Mouse (Mus musculus): Measurements from ENCODE around the gene Rap1b. TPM values are rescaled to one million over a fixed set of nuclear protein-coding genes. Genes with fewer than 3 reads are reported as not detected.

Rap1b gene
- polyA plus RNA-seq, 1 experiment from 2014 or later, result 169 TPM

GRCm38 (mm10) chr10:117766111-117766895 is 79.5 kb downstream of the Rap1b start:
- no peak overlapping the region for H3K4me2 ChIP-seq (ENCODE audit: low read length)
- H3K4me1 ChIP-seq (ENCODE audit: control insufficient read depth, insufficient read depth, low read depth, low read length), result no peaks in the 10 kb centered on the region
- no peak overlapping the region for H3K27ac ChIP-seq (ENCODE audit: low read depth, low read length)
- no peaks in the 10 kb centered on the region for H3K9me3 ChIP-seq (ENCODE audit: control insufficient read depth, low read length)
- H3K9ac ChIP-seq (ENCODE audit: low read depth, low read length), result no peak overlapping the region
- H3K4me3 ChIP-seq (ENCODE audit: low read length), result no peak overlapping the region
- H3K36me3 ChIP-seq (ENCODE audit: control insufficient read depth, insufficient read depth, low read length), result peaks cover 21% of the 10 kb centered on the region
- WGBS, result 92% methylated on average over 16 of the region's 16 CpGs
- H3K27me3 ChIP-seq (replicated peaks; ENCODE audit: control insufficient read depth, insufficient read depth, low read length), result no peaks in the 10 kb centered on the region
- no peak for ATAC-seq

- ATAC-seq, result no peak
- no peak overlapping the region for H3K9ac ChIP-seq (ENCODE audit: low read depth, low read length)
- no peak overlapping the region for H3K4me2 ChIP-seq (ENCODE audit: low read length)
- H3K36me3 ChIP-seq (ENCODE audit: control insufficient read depth, insufficient read depth, low read length), result peaks cover 23% of the 10 kb centered on the region
- no peaks in the 10 kb centered on the region for H3K9me3 ChIP-seq (ENCODE audit: control insufficient read depth, low read length)
- H3K27ac ChIP-seq (ENCODE audit: low read depth, low read length), result no peak overlapping the region
- H3K27me3 ChIP-seq (replicated peaks; ENCODE audit: control insufficient read depth, insufficient read depth, low read length), result no peaks in the 10 kb centered on the region
- no peak overlapping the region for H3K4me3 ChIP-seq (ENCODE audit: low read length)
- WGBS, result 91% methylated on average over 11 of the region's 11 CpGs
- H3K4me1 ChIP-seq (ENCODE audit: control insufficient read depth, insufficient read depth, low read depth, low read length), result no peaks in the 10 kb centered on the region
These were observed 80.5 kb downstream of the Rap1b start for GRCm38 (mm10) chr10:117765116-117765894.

GRCm38 (mm10) chr10:117764598-117764997 is 81.2 kb downstream of the Rap1b start:
- no peaks in the 10 kb centered on the region for H3K27me3 ChIP-seq (replicated peaks; ENCODE audit: control insufficient read depth, insufficient read depth, low read length)
- WGBS, result 89% methylated on average over 6 of the region's 6 CpGs
- no peak for ATAC-seq

More at GRCm38 (mm10) chr10:117764598-117764997, 81.2 kb downstream of the Rap1b start:
- H3K27ac ChIP-seq (ENCODE audit: low read depth, low read length), result no peak overlapping the region
- no peak overlapping the region for H3K4me3 ChIP-seq (ENCODE audit: low read length)
- H3K4me1 ChIP-seq (ENCODE audit: control insufficient read depth, insufficient read depth, low read depth, low read length), result no peaks in the 10 kb centered on the region
- H3K4me2 ChIP-seq (ENCODE audit: low read length), result no peak overlapping the region
- no peaks in the 10 kb centered on the region for H3K9me3 ChIP-seq (ENCODE audit: control insufficient read depth, low read length)
- no peak overlapping the region for H3K9ac ChIP-seq (ENCODE audit: low read depth, low read length)
- peaks cover 28% of the 10 kb centered on the region for H3K36me3 ChIP-seq (ENCODE audit: control insufficient read depth, insufficient read depth, low read length)

Other genes starting within 250 kb of the Rap1b start
- gene Cpm, start 216.5 kb downstream of the Rap1b start, polyA plus RNA-seq (2015; fragmentation: Nextera tagmentation; extraction: Ambion mirVana), result 2.7 and 3.9 TPM in 2 replicates
- gene Mdm2, start 135.3 kb downstream of the Rap1b start, polyA plus RNA-seq (2015; fragmentation: Nextera tagmentation; extraction: Ambion mirVana), result 40.0 and 50.1 TPM in 2 replicates
- gene Slc35e3, start 99.7 kb downstream of the Rap1b start, polyA plus RNA-seq (2015; fragmentation: Nextera tagmentation; extraction: Ambion mirVana), result 27.7 and 31.5 TPM in 2 replicates
- gene Nup107, start 53.3 kb downstream of the Rap1b start, polyA plus RNA-seq (2015; fragmentation: Nextera tagmentation; extraction: Ambion mirVana), result 32.0 TPM in 2 replicates